Comparison of ENCODE assay signal across 23 mouse cellular contexts in genomic region chr19:46367798-46368590, GRCm38 (mm10). TPM values are rescaled to one million over a fixed set of nuclear protein-coding genes. Genes with fewer than 3 reads are reported as not detected.
DNase-seq lines count a peak whose midpoint lies in the region; ATAC-seq and TF ChIP-seq lines count a peak whose summit lies in the region.
"Had no signal": no experiment of that assay in that cellular context is flagged by ENCODE, and none has a peak within 500 bp of the region (broad histone marks: within the 10 kb centered on the region; RNA-seq: fewer than 3 reads in every experiment).

No protein-coding gene starts in this region.

- no peak for TF ChIP-seq CTCF in cortical plate, adult 2 months (IDR thresholded peaks at IDR 0.05; ENCODE audit: extremely low read depth, insufficient read depth, low read length)
- TF ChIP-seq CTCF in olfactory bulb, adult 2 months (IDR thresholded peaks at IDR 0.05; ENCODE audit: insufficient read depth, low read depth, low read length): no peak

- peaks cover 1% of the 10 kb centered on the region; the same call in 1 of the 2 replicates for H3K4me1 ChIP-seq in cortical plate, adult 2 months (ENCODE audit: control insufficient read depth, insufficient read depth, low read length)
- H3K4me1 ChIP-seq in olfactory bulb, adult 2 months (ENCODE audit: control insufficient read depth, insufficient read depth, low read length): peaks cover 16% of the 10 kb centered on the region
- no peaks in the 10 kb centered on the region for H3K4me1 ChIP-seq in midbrain, embryonic 14.5 days (ENCODE audit: control insufficient read depth, insufficient read depth, low read length)
- H3K4me1 ChIP-seq: forebrain, embryonic 12.5 days; hindbrain, embryonic 12.5 days; midbrain, embryonic 12.5 days had no signal

- H3K27me3 ChIP-seq in midbrain, embryonic 14.5 days (ENCODE audit: control insufficient read depth, insufficient read depth, low read length): no peaks in the 10 kb centered on the region
- H3K27me3 ChIP-seq: forebrain, embryonic 12.5 days; heart, embryonic 12.5 days; hindbrain, embryonic 12.5 days; midbrain, embryonic 12.5 days; Patski had no signal

- peak overlapping the region; percentile 62 for H3K27ac ChIP-seq in cortical plate, adult 2 months (ENCODE audit: insufficient read depth, low read length)
- H3K27ac ChIP-seq in olfactory bulb, adult 2 months (ENCODE audit: insufficient read depth, low read depth, low read length): peak overlapping the region; percentile 49; the same call in 1 of the 2 replicates
- H3K27ac ChIP-seq in midbrain, embryonic 14.5 days (replicated peaks; ENCODE audit: low read depth, low read length): no peak overlapping the region
- H3K27ac ChIP-seq: forebrain, embryonic 12.5 days; hindbrain, embryonic 12.5 days; midbrain, embryonic 12.5 days had no signal

- no peaks in the 10 kb centered on the region for H3K9me3 ChIP-seq in midbrain, embryonic 14.5 days (ENCODE audit: control insufficient read depth, low read length)
- H3K9me3 ChIP-seq: forebrain, embryonic 12.5 days; heart, embryonic 12.5 days; hindbrain, embryonic 12.5 days; midbrain, embryonic 12.5 days had no signal

- H3K4me2 ChIP-seq in midbrain, embryonic 14.5 days (ENCODE audit: low read length): no peak overlapping the region
- H3K4me2 ChIP-seq: forebrain, embryonic 12.5 days; heart, embryonic 12.5 days; hindbrain, embryonic 12.5 days; midbrain, embryonic 12.5 days had no signal

- WGBS in olfactory bulb, adult 2 months: 66% methylated on average over 23 of the region's 23 CpGs
- 89% methylated on average over 23 of the region's 23 CpGs for WGBS in midbrain, embryonic 14.5 days

- H3K4me3 ChIP-seq in cortical plate, adult 2 months (ENCODE audit: insufficient read depth, low read length): no peak overlapping the region
- H3K4me3 ChIP-seq in olfactory bulb, adult 2 months (ENCODE audit: insufficient read depth, low read depth, low read length): no peak overlapping the region
- H3K4me3 ChIP-seq in midbrain, embryonic 14.5 days (replicated peaks; ENCODE audit: low read depth, low read length): no peak overlapping the region
- H3K4me3 ChIP-seq: forebrain, embryonic 12.5 days; heart, embryonic 12.5 days; hindbrain, embryonic 12.5 days; midbrain, embryonic 12.5 days had no signal

- no peak for TF ChIP-seq POLR2A in cortical plate, adult 2 months (IDR thresholded peaks at IDR 0.05; ENCODE audit: extremely low read depth, insufficient read depth, low read length)
- no peak for TF ChIP-seq POLR2A in olfactory bulb, adult 2 months (IDR thresholded peaks at IDR 0.05; ENCODE audit: insufficient read depth, low read depth, low read length)

- no peaks in the 10 kb centered on the region for H3K36me3 ChIP-seq in midbrain, embryonic 14.5 days (ENCODE audit: control insufficient read depth, insufficient read depth, low read length)
- H3K36me3 ChIP-seq: forebrain, embryonic 12.5 days; heart, embryonic 12.5 days; hindbrain, embryonic 12.5 days had no signal

- peak; percentile 86 for ATAC-seq in frontal cortex, adult (ENCODE audit: low TSS enrichment)
- no peak for ATAC-seq in erythroblast, adult 5-6 weeks (replicated peaks; ENCODE audit: low FRiP score, poor library complexity, severe bottlenecking)
- no peak for ATAC-seq in midbrain, embryonic 14.5 days (ENCODE audit: low FRiP score, low TSS enrichment)
- ATAC-seq: CD4-positive, CD25-positive, alpha-beta regulatory T cell, adult 4 months; Patski had no signal

- H3K9ac ChIP-seq in midbrain, embryonic 14.5 days (replicated peaks; ENCODE audit: low read length): no peak overlapping the region
- H3K9ac ChIP-seq: forebrain, embryonic 12.5 days; heart, embryonic 12.5 days; hindbrain, embryonic 12.5 days; midbrain, embryonic 12.5 days had no signal

- no peak for DNase-seq in frontal cortex, postnatal 14 days (ENCODE audit: low spot score in 2 of 2)
- peak; percentile 58 to 70 for DNase-seq in left cerebral cortex, adult 18-20 months (ENCODE audit: low spot score in 2 of 2)
- no peak for DNase-seq in left cerebral cortex, postnatal 10 days (ENCODE audit: extremely low spot score in 1 of 2, low spot score in 2 of 2)
- DNase-seq in midbrain, embryonic 14.5 days: no peak
- DNase-seq: adrenal gland, postnatal 14 days; cerebellum, adult 11-12 months; cerebellum, postnatal 36 days; heart, postnatal 14 days; kidney, adult 2 months; kidney, postnatal 10 days; liver; thymus, adult 18-20 months; thymus, postnatal 4 days had no signal

- intact Hi-C loops in left cerebral cortex, postnatal 10 days (cut with DNase I): no loop called here

RNA-seq across cellular contexts. Expression of gene 2310034G01Rik, which starts 17.9 kb away (rescaled TPM):
- total RNA-seq in left cerebral cortex, adult 18-20 months (2021): under 1 TPM; 0.79 to 0.98 TPM
- under 1 TPM; 0.77 to 0.99 TPM for total RNA-seq in left cerebral cortex, postnatal 10 days (2021)
- 1.7 and 2.4 TPM in 2 replicates for polyA plus RNA-seq in cortical plate, adult 2 months (2012; rRNA removed)
- not detected in 2 replicates for polyA plus RNA-seq in olfactory bulb, adult 2 months (2012; ENCODE audit: insufficient read depth, insufficient read length, low replicate concordance, missing spikeins)
- not detected in 2 replicates for total RNA-seq in erythroblast, adult 5-6 weeks (2015; ENCODE audit: low replicate concordance)
- not detected in 2 replicates for total RNA-seq in erythroblast, adult 5-6 weeks (2017; ENCODE audit: low replicate concordance)
- 2.8 and 3.1 TPM in 2 replicates for polyA plus RNA-seq in midbrain, embryonic 14.5 days (2014; fragmentation: Nextera tagmentation; extraction: Ambion mirVana)

RNA-seq across cellular contexts. Expression of gene Mfsd13a, which starts 27.1 kb away (rescaled TPM):
- 10 to 100 TPM; 22.7 to 26.4 TPM for total RNA-seq in left cerebral cortex, adult 18-20 months (2021)
- 10 to 100 TPM; 22.0 to 23.5 TPM for total RNA-seq in left cerebral cortex, postnatal 10 days (2021)
- 35.9 and 40.5 TPM in 2 replicates for polyA plus RNA-seq in cortical plate, adult 2 months (2012; rRNA removed)
- not detected in 2 replicates for polyA plus RNA-seq in olfactory bulb, adult 2 months (2012; ENCODE audit: insufficient read depth, insufficient read length, low replicate concordance, missing spikeins)
- total RNA-seq in erythroblast, adult 5-6 weeks (2015; ENCODE audit: low replicate concordance): 5.4 and 9.6 TPM in 2 replicates
- total RNA-seq in erythroblast, adult 5-6 weeks (2017; ENCODE audit: low replicate concordance): 1.4 and 1.8 TPM in 2 replicates
- polyA plus RNA-seq in midbrain, embryonic 14.5 days (2014; fragmentation: Nextera tagmentation; extraction: Ambion mirVana): 7.2 and 7.7 TPM in 2 replicates

RNA-seq across cellular contexts. Expression of gene Actr1a, which starts 27.6 kb away (rescaled TPM):
- total RNA-seq in left cerebral cortex, adult 18-20 months (2021): 100 to 1,000 TPM; 196 to 198 TPM
- total RNA-seq in left cerebral cortex, postnatal 10 days (2021): 100 to 1,000 TPM; 257 to 271 TPM
- polyA plus RNA-seq in cortical plate, adult 2 months (2012; rRNA removed): 183 and 188 TPM in 2 replicates
- 623 TPM in 1 of 2 replicates, not detected in the other for polyA plus RNA-seq in olfactory bulb, adult 2 months (2012; ENCODE audit: insufficient read depth, insufficient read length, low replicate concordance, missing spikeins)
- 16.5 and 21.5 TPM in 2 replicates for total RNA-seq in erythroblast, adult 5-6 weeks (2015; ENCODE audit: low replicate concordance)
- total RNA-seq in erythroblast, adult 5-6 weeks (2017; ENCODE audit: low replicate concordance): 38.2 and 39.2 TPM in 2 replicates
- polyA plus RNA-seq in midbrain, embryonic 14.5 days (2014; fragmentation: Nextera tagmentation; extraction: Ambion mirVana): 320 and 379 TPM in 2 replicates

RNA-seq across cellular contexts. Expression of gene Sufu, which starts 28.7 kb away (rescaled TPM):
- total RNA-seq in left cerebral cortex, adult 18-20 months (2021): 10 to 100 TPM; 18.4 to 18.6 TPM
- total RNA-seq in left cerebral cortex, postnatal 10 days (2021): 10 to 100 TPM; 16.7 to 18.8 TPM
- polyA plus RNA-seq in cortical plate, adult 2 months (2012; rRNA removed): 9.5 and 10.0 TPM in 2 replicates
- not detected in 2 replicates for polyA plus RNA-seq in olfactory bulb, adult 2 months (2012; ENCODE audit: insufficient read depth, insufficient read length, low replicate concordance, missing spikeins)
- 3.8 and 10.8 TPM in 2 replicates for total RNA-seq in erythroblast, adult 5-6 weeks (2015; ENCODE audit: low replicate concordance)
- total RNA-seq in erythroblast, adult 5-6 weeks (2017; ENCODE audit: low replicate concordance): 1.1 and 1.2 TPM in 2 replicates
- polyA plus RNA-seq in midbrain, embryonic 14.5 days (2014; fragmentation: Nextera tagmentation; extraction: Ambion mirVana): 22.0 and 29.1 TPM in 2 replicates

RNA-seq across cellular contexts. Expression of gene Cuedc2, which starts 29.5 kb away (rescaled TPM):
- total RNA-seq in left cerebral cortex, adult 18-20 months (2021): 100 to 1,000 TPM; 199 to 202 TPM
- total RNA-seq in left cerebral cortex, postnatal 10 days (2021): 100 to 1,000 TPM; 183 to 200 TPM
- 233 and 235 TPM in 2 replicates for polyA plus RNA-seq in cortical plate, adult 2 months (2012; rRNA removed)
- polyA plus RNA-seq in olfactory bulb, adult 2 months (2012; ENCODE audit: insufficient read depth, insufficient read length, low replicate concordance, missing spikeins): not detected in 2 replicates
- 8.1 and 8.4 TPM in 2 replicates for total RNA-seq in erythroblast, adult 5-6 weeks (2015; ENCODE audit: low replicate concordance)
- 23.6 and 39.4 TPM in 2 replicates for total RNA-seq in erythroblast, adult 5-6 weeks (2017; ENCODE audit: low replicate concordance)
- 300 and 307 TPM in 2 replicates for polyA plus RNA-seq in midbrain, embryonic 14.5 days (2014; fragmentation: Nextera tagmentation; extraction: Ambion mirVana)

Comparison
In these comparisons a context has a peak if more than half of its experiments do, and no peak if none do; other contexts are left out.
1. DNase-seq: peak in left cerebral cortex, adult 18-20 months (2 of 2); none in frontal cortex, postnatal 14 days (0 of 2), left cerebral cortex, postnatal 10 days (0 of 2) and midbrain, embryonic 14.5 days (single experiment).
2. RNA of gene Actr1a, which starts 27.6 kb away (total RNA-seq): 257 to 271 TPM in left cerebral cortex, postnatal 10 days and 196 to 198 TPM in left cerebral cortex, adult 18-20 months; 16.5 to 39.2 TPM in erythroblast, adult 5-6 weeks; every median in the first group is over 4 times any median in the second.